In the genomic region with DNA sequence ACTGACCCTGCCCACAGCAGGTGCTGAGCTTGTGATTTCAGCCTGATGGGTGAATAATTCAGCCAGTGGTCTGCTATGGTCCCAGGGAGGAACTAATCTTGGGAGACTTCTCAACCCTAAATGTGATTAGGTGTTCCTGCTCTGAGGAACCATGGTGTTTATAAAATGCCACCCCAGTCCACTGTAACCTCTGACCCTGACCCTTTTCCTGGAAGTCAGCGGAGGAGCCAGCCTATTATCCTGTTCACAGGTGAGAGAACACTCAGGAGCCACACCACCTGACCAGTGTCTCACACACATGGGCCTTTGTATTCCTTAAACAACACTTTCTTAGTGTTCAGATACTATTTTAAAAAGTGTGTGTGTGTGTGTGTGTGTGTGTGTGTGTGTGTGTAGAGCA, we compare ENCODE assay signal across 8 mouse cellular contexts.
DNase-seq lines count a peak whose midpoint lies in the region; ATAC-seq and TF ChIP-seq lines count a peak whose summit lies in the region.

No protein-coding gene starts in this region.

- H3K9me3 ChIP-seq in forebrain, embryonic 10.5 days = peaks cover 10% of the 10 kb centered on the region
- H3K9me3 ChIP-seq in forebrain, embryonic 11.5 days (ENCODE audit: control insufficient read depth, low read length) = no peaks in the 10 kb centered on the region
- no peaks in the 10 kb centered on the region for H3K9me3 ChIP-seq in lung, embryonic 15.5 days
- 0 out of 2 replicates have a peak, but pooled peaks cover 3% of the 10 kb centered on the region for H3K9me3 ChIP-seq in limb, embryonic 14.5 days (ENCODE audit: control insufficient read depth, low read length)

- H3K9ac ChIP-seq in forebrain, embryonic 11.5 days (ENCODE audit: low read length) = no peak overlapping the region
- H3K9ac ChIP-seq in lung, embryonic 15.5 days = no peak overlapping the region
- no peak overlapping the region for H3K9ac ChIP-seq in limb, embryonic 14.5 days (ENCODE audit: low read depth, low read length, severe bottlenecking)

- H3K4me2 ChIP-seq in forebrain, embryonic 11.5 days (ENCODE audit: low read depth, low read length, severe bottlenecking) = no peak overlapping the region
- H3K4me2 ChIP-seq in lung, embryonic 15.5 days = no peak overlapping the region
- H3K4me2 ChIP-seq in limb, embryonic 14.5 days (replicated peaks; ENCODE audit: low read depth, low read length, severe bottlenecking) = no peak overlapping the region

- H3K4me1 ChIP-seq in forebrain, embryonic 10.5 days = peaks cover 54% of the 10 kb centered on the region
- peaks cover 6% of the 10 kb centered on the region; the same call in 1 of the 2 replicates for H3K4me1 ChIP-seq in forebrain, embryonic 11.5 days (replicated peaks; ENCODE audit: control insufficient read depth, insufficient read depth, low read length)
- H3K4me1 ChIP-seq in lung, embryonic 15.5 days = peaks cover 31% of the 10 kb centered on the region
- peaks cover 10% of the 10 kb centered on the region for H3K4me1 ChIP-seq in limb, embryonic 14.5 days (ENCODE audit: control insufficient read depth, insufficient read depth, low read length)
- H3K4me1 ChIP-seq in small intestine, adult 2 months (ENCODE audit: control insufficient read depth, insufficient read depth, insufficient read length, low read length) = peaks cover 7% of the 10 kb centered on the region

- DNase-seq in forebrain, embryonic 10.5 days (ENCODE audit: extremely low spot score, low spot score) = no peak
- no peak for DNase-seq in forebrain, embryonic 11.5 days (ENCODE audit: low spot score)
- no peak for DNase-seq in lung, postnatal 25 days (ENCODE audit: low spot score)
- DNase-seq in limb, embryonic 14.5 days (ENCODE audit: low spot score) = no peak
- no peak for DNase-seq in adrenal gland, postnatal 14 days
- no peak for DNase-seq in urinary bladder, adult 18-20 months (ENCODE audit: low spot score in 2 of 2)

- no peak for TF ChIP-seq POLR2A in limb, embryonic 14.5 days (IDR thresholded peaks at IDR 0.05; ENCODE audit: borderline replicate concordance, extremely low read depth, insufficient read depth, insufficient read length)
- no peak for TF ChIP-seq POLR2A in small intestine, adult 2 months (IDR thresholded peaks at IDR 0.05; ENCODE audit: low read depth, low read length)

- H3K27ac ChIP-seq in forebrain, embryonic 10.5 days = peak overlapping the region; percentile 86
- no peak overlapping the region for H3K27ac ChIP-seq in forebrain, embryonic 11.5 days (ENCODE audit: low read depth, low read length)
- H3K27ac ChIP-seq in lung, embryonic 15.5 days = peak overlapping the region; percentile 64
- peak overlapping the region; percentile 40; the same call in 1 of the 2 replicates for H3K27ac ChIP-seq in limb, embryonic 14.5 days (replicated peaks; ENCODE audit: low read depth, low read length)
- H3K27ac ChIP-seq in small intestine, adult 2 months (ENCODE audit: insufficient read depth, low read depth, low read length) = peak overlapping the region; percentile 72

- H3K27me3 ChIP-seq in forebrain, embryonic 10.5 days (ENCODE audit: poor library complexity, severe bottlenecking) = no peaks in the 10 kb centered on the region
- no peaks in the 10 kb centered on the region for H3K27me3 ChIP-seq in forebrain, embryonic 11.5 days (ENCODE audit: control insufficient read depth, insufficient read depth, low read length)
- H3K27me3 ChIP-seq in lung, embryonic 15.5 days = no peaks in the 10 kb centered on the region
- no peaks in the 10 kb centered on the region for H3K27me3 ChIP-seq in limb, embryonic 14.5 days (ENCODE audit: control insufficient read depth, insufficient read depth, low read length)
- no peaks in the 10 kb centered on the region for H3K27me3 ChIP-seq in small intestine, adult 2 months (ENCODE audit: control insufficient read depth, insufficient read depth, low read length)

- H3K4me3 ChIP-seq in forebrain, embryonic 10.5 days = no peak overlapping the region; the same call in 1 of the 2 replicates
- H3K4me3 ChIP-seq in forebrain, embryonic 11.5 days (ENCODE audit: low read depth, low read length) = no peak overlapping the region
- no peak overlapping the region for H3K4me3 ChIP-seq in lung, embryonic 15.5 days
- no peak overlapping the region for H3K4me3 ChIP-seq in limb, embryonic 14.5 days (replicated peaks; ENCODE audit: low read length)
- H3K4me3 ChIP-seq in small intestine, adult 2 months (ENCODE audit: low read depth, low read length) = no peak overlapping the region

- TF ChIP-seq CTCF in small intestine, adult 2 months (IDR thresholded peaks at IDR 0.05; ENCODE audit: extremely low read depth, insufficient read length, insufficient replicate concordance, low read depth, low read length) = no peak

- peaks cover 5% of the 10 kb centered on the region; the same call in 1 of the 2 replicates for H3K36me3 ChIP-seq in forebrain, embryonic 10.5 days (replicated peaks)
- no peaks in the 10 kb centered on the region for H3K36me3 ChIP-seq in forebrain, embryonic 11.5 days (ENCODE audit: control insufficient read depth, insufficient read depth, low read length)
- H3K36me3 ChIP-seq in lung, embryonic 15.5 days = no peaks in the 10 kb centered on the region
- no peaks in the 10 kb centered on the region for H3K36me3 ChIP-seq in limb, embryonic 14.5 days (ENCODE audit: control insufficient read depth, insufficient read depth, low read length)
- no peaks in the 10 kb centered on the region for H3K36me3 ChIP-seq in small intestine, adult 2 months (ENCODE audit: control insufficient read depth, insufficient read depth, low read length)

- no peak for ATAC-seq in forebrain, embryonic 11.5 days (replicated peaks; ENCODE audit: low FRiP score)
- ATAC-seq in lung, embryonic 15.5 days (ENCODE audit: borderline replicate concordance, extremely low read depth, low FRiP score, low TSS enrichment) = no peak
- ATAC-seq in limb, embryonic 14.5 days (ENCODE audit: low FRiP score, low read depth) = no peak

- WGBS in forebrain, embryonic 10.5 days = 97% methylated on average over 1 of the region's 1 CpGs
- 100% methylated on average over 1 of the region's 1 CpGs for WGBS in forebrain, embryonic 11.5 days
- WGBS in lung, embryonic 15.5 days = 100% methylated on average over 1 of the region's 1 CpGs
- 90% methylated on average over 1 of the region's 1 CpGs for WGBS in limb, embryonic 14.5 days
- 71% methylated on average over 1 of the region's 1 CpGs for WGBS in small intestine, adult 2 months
